Mouse (Mus musculus) stomach, postnatal 0 days (tissue): ENCODE measurements at regions not wholly inside any gene's neighbourhood (a gene's known extent, or its start where the extent isn't known, plus 50 kb on each side); places are given as distances from the start of the nearest gene placed in this dataset.
A peak's percentile ranks its signal among the peaks of the same experiment; 100 is the strongest.

Experiments
- ATAC-seq: fragments of 200-750 bp; cut with Nextera tagmentation; 2 replicates; pipeline ENCODE4 v1.8.0; 2017; ENCODE audit not compliant: low FRiP score, low TSS enrichment
- DNase-seq: peaks from one replicate; pipeline ENCODE4 v3.0.0-alpha.2; 2016; ENCODE audit warnings: low spot score
- H3K27ac ChIP-seq: fragments of 300-500 bp; sonication (generic); replicated peaks from 2 replicates; pipeline ENCODE4 v1.5.1; 2014; ENCODE audit warnings: mild to moderate bottlenecking, control low read depth
- H3K27me3 ChIP-seq: fragments of 300-500 bp; sonication (generic); 2 replicates; pipeline ENCODE4 v1.6.1; 2014; ENCODE audit warnings: low read length; ENCODE audit not compliant: control insufficient read depth, insufficient read depth
- H3K36me3 ChIP-seq: fragments of 300-500 bp; sonication (generic); 2 replicates; pipeline ENCODE4 v1.6.1; 2014; ENCODE audit warnings: low read length, mixed read lengths; ENCODE audit not compliant: control insufficient read depth, insufficient read depth
- H3K4me1 ChIP-seq: fragments of 300-500 bp; sonication (generic); replicated peaks from 2 replicates; pipeline ENCODE4 v1.6.1; 2014; ENCODE audit warnings: antibody characterized with exemption; ENCODE audit not compliant: control insufficient read depth, insufficient read depth
- H3K4me2 ChIP-seq: fragments of 300-500 bp; sonication (generic); replicated peaks from 2 replicates; pipeline ENCODE4 v1.6.1; 2014; ENCODE audit warnings: low read depth, mild to moderate bottlenecking, control low read depth, moderate library complexity
- H3K4me3 ChIP-seq: fragments of 300-500 bp; sonication (generic); 2 replicates; pipeline ENCODE4 v1.5.1; 2014; ENCODE audit warnings: low read depth, low read length, control low read depth
- H3K9ac ChIP-seq: fragments of 300-500 bp; sonication (generic); 2 replicates; pipeline ENCODE4 v1.6.1; 2014; ENCODE audit warnings: mild to moderate bottlenecking, low read length, control low read depth, mixed read lengths
- H3K9me3 ChIP-seq: fragments of 300-500 bp; sonication (generic); 2 replicates; pipeline ENCODE4 v1.6.1; 2016; ENCODE audit warnings: low read length; ENCODE audit not compliant: control insufficient read depth
- CTCF ChIP-seq: IDR thresholded peaks from 2 replicates; pipeline ENCODE4 v1.5.1; 2016; ENCODE audit warnings: antibody characterized with exemption, low read depth, mild to moderate bottlenecking, moderate library complexity
- EP300 ChIP-seq: optimal IDR thresholded peaks from 2 replicates; pipeline ENCODE3; 2016; ENCODE audit warnings: antibody characterized with exemption
- WGBS: fragments of 180-500 bp; shearing (Covaris S2); extraction: QIAGEN DNeasy Blood & Tissue Kit; methylation state at CpG from one replicate; pipeline ENCODE4 v1.1.7; 2014; 5-methylcytosine and 5-hydroxymethylcytosine counted together

DNA sequence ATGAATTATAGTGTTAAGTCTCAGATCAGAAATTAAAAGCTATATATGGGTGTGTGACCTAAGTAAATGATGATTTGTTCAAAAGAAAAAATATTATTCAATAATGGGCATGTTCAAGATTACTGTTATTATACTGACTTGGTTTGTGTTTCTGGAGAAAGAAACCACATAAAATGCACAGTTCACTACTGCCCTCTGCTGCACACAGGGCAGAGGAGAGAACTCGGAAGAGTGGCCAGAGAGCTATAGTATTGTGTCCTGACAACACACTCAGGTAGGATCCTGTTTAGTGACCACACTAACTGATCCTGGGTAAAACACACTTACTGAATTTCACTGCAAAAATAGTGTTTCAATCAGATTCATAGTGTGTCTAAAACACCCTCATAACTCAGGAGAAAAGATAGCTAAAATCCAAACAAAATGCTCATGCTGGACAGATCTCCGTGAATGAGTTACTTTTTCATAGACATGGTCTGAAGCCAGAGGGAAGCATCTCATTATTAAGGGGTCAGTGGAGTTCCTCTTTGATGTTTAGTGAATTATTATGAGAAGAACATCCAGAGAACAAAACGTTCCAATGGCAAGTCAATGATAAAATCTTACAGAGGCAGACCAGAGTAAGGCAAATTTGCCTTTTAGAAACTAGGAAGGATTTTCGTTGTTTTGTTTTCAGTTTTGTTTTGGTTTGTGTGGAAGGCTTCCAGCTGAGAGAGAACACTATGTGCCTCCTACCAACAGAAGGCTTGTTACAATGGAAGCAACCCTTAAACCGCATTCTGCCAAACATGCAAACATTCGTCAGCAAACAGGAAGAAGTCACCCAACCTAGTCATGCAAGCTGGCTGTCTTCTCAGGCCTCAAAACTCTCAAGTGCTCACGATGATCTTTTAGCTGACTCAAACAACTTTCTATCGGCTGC lies 218.6 kb upstream of the Dab2 start:
- ATAC-seq (peak; percentile 74), DNase-seq (peak; percentile 69)
- Histone ChIP-seq H3K36me3 (no peaks in the 10 kb centered on the region), H3K4me1 (no peaks in the 10 kb centered on the region), H3K9ac (no peak overlapping the region), H3K4me3 (no peak overlapping the region), H3K27me3 (no peaks in the 10 kb centered on the region), H3K9me3 (no peaks in the 10 kb centered on the region), H3K4me2 (no peak overlapping the region), H3K27ac (no peak overlapping the region)
- TF ChIP-seq EP300 (no peak), CTCF (peak; percentile 94)
- 45% methylated on average over 8 of the region's 8 CpGs for WGBS

DNA sequence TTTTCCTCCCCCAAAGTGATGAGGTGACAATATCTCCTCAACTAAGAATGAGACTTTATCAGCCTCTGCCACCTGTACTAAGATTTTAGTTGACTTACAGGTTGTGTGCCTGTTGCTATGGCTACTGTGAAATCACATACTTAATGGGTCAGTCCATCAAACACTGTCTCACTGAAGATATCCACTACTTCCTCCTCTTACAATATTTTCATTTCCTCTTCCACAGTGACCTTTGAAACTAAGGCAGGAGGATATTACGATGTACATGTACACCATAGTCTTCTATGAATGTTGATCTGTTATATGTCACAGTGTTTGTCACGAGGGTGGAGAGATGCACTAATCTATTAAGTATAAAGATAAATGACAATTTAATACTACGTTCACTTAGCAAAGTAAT lies 212.4 kb upstream of the Dab2 start:
- 73% methylated on average over 3 of the region's 3 CpGs for WGBS
- H3K9ac ChIP-seq, result no peak overlapping the region
- no peaks in the 10 kb centered on the region for H3K36me3 ChIP-seq
- no peaks in the 10 kb centered on the region for H3K4me1 ChIP-seq
- ATAC-seq (no peak; the same call in 1 of the 2 replicates), DNase-seq (no peak)
- no peaks in the 10 kb centered on the region for H3K9me3 ChIP-seq
- no peak for TF ChIP-seq EP300
- no peak for TF ChIP-seq CTCF
- no peak overlapping the region for H3K27ac ChIP-seq
- H3K4me2 ChIP-seq, result no peak overlapping the region
- no peak overlapping the region for H3K4me3 ChIP-seq
- H3K27me3 ChIP-seq, result no peaks in the 10 kb centered on the region

DNA sequence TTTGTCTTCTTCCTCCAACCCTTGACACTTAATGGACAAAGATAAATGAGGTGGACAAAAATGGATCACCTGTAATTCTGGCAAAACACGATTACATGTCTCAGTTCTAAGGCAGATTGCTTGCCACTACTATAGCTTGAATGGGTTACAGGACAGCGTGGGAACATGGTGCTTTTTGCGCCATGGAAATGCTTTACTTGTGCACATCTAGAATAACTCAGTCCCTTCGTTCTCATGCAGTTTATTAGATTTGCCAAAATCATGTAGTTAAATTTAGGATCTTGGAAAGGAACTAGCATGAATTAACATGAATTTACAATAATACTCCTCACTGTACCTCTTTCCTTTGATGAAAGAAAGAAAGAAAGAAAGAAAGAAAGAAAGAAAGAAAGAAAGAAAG lies 211.1 kb upstream of the Dab2 start:
- H3K36me3 ChIP-seq, result no peaks in the 10 kb centered on the region
- no peak for DNase-seq
- H3K4me2 ChIP-seq, result no peak overlapping the region
- no peak for TF ChIP-seq CTCF
- TF ChIP-seq EP300, result no peak
- H3K27ac ChIP-seq, result no peak overlapping the region
- no peak for ATAC-seq
- no peaks in the 10 kb centered on the region for H3K4me1 ChIP-seq
- H3K9ac ChIP-seq, result no peak overlapping the region
- WGBS, result 78% methylated on average over 4 of the region's 4 CpGs
- no peaks in the 10 kb centered on the region for H3K27me3 ChIP-seq
- no peak overlapping the region for H3K4me3 ChIP-seq
- no peaks in the 10 kb centered on the region for H3K9me3 ChIP-seq

DNA sequence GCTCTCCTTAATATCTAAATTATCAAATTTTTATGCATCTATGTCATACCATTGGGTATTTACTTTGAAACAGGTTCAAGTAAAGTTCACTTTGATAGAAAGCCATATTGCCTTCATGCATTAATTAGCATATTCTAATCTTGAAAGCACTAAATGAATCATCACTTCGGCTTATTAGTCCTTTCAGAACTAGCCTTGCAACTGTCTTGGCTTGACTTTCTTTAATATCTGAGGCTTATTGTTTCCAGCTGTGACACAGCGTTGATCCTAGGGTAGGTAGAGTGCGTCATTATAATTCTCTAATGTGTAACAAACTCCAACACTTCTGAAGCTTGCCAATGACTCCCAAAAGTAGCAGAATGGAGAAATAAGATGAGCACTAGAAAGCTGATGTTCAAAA lies 169.9 kb upstream of the Dab2 start:
- Histone ChIP-seq H3K9me3 (no peaks in the 10 kb centered on the region), H3K4me2 (no peak overlapping the region), H3K4me3 (no peak overlapping the region), H3K4me1 (no peaks in the 10 kb centered on the region), H3K36me3 (no peaks in the 10 kb centered on the region), H3K27ac (no peak overlapping the region), H3K9ac (no peak overlapping the region), H3K27me3 (no peaks in the 10 kb centered on the region)
- no peak for DNase-seq
- TF ChIP-seq EP300 (no peak), CTCF (no peak)
- 76% methylated on average over 3 of the region's 3 CpGs for WGBS
- ATAC-seq, result no peak

DNA sequence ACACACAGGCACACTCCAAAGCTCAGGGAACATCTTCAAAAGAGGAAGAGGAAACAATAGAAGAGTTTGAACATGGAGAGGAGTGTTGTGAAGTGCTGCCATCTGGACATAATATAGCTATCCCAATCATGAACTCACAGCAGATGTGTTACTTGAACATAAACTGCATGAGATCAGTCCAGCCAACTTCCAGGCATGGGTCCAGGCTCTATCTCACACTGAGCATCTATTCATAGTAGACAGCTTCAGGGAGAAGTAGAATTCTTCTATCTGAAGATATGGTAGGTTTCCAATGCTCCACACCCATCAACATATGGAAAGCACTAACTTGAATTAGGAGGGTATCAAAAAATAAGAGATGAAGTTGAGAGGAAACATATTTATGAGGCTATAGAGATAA lies 167.4 kb upstream of the Dab2 start:
- no peak for TF ChIP-seq CTCF
- TF ChIP-seq EP300, result no peak
- ATAC-seq (no peak), DNase-seq (no peak)
- H3K4me3 ChIP-seq, result no peak overlapping the region
- no peak overlapping the region for H3K4me2 ChIP-seq
- no peak overlapping the region for H3K9ac ChIP-seq
- no peak overlapping the region for H3K27ac ChIP-seq
- no peaks in the 10 kb centered on the region for H3K4me1 ChIP-seq
- no peaks in the 10 kb centered on the region for H3K9me3 ChIP-seq
- H3K36me3 ChIP-seq, result no peaks in the 10 kb centered on the region
- no peaks in the 10 kb centered on the region for H3K27me3 ChIP-seq

DNA sequence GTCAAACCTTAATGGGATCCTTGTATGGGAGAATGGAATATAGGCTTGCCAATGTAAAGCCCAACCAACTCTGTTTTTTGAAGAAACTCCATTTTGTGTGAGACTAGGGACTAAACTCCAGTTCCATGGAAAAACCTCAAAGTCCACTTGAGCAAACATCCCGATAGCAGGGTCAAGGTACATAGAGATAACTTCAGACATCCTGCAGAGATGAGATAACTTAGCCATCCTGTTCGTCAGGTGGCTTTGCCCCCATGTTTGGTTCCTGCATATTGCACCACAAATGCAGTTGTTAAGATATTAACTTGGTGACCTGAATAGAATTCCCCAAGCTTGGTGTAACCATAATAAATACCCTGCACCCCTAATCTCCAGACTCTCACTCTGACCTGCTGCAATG lies 154.5 kb upstream of the Dab2 start:
- H3K4me3 ChIP-seq, result no peak overlapping the region
- no peaks in the 10 kb centered on the region for H3K27me3 ChIP-seq
- H3K4me2 ChIP-seq, result no peak overlapping the region
- TF ChIP-seq CTCF, result no peak
- TF ChIP-seq EP300, result no peak
- ATAC-seq, result no peak
- no peak overlapping the region for H3K9ac ChIP-seq
- H3K27ac ChIP-seq, result no peak overlapping the region
- H3K9me3 ChIP-seq, result no peaks in the 10 kb centered on the region
- H3K36me3 ChIP-seq, result no peaks in the 10 kb centered on the region
- no peaks in the 10 kb centered on the region for H3K4me1 ChIP-seq
- DNase-seq, result no peak
- 67% methylated on average over 2 of the region's 2 CpGs for WGBS
